Mouse (Mus musculus) heart, embryonic 15.5 days (tissue): ENCODE results near the gene Ndufa5. TPM values are rescaled to one million over a fixed set of nuclear protein-coding genes. Genes with fewer than 3 reads are reported as not detected.

Source experiments
- ATAC-seq: fragments of 200-750 bp; cut with Nextera tagmentation; replicated peaks from 2 replicates; pipeline ENCODE4 v1.8.0; 2017; ENCODE audit warnings: low read depth, moderate TSS enrichment; ENCODE audit not compliant: insufficient number of reproducible peaks, insufficient read depth, low FRiP score
- H3K27ac ChIP-seq: fragments of 300-500 bp; sonication (generic); 2 replicates; pipeline ENCODE4 v1.5.1; 2015; ENCODE audit warnings: mild to moderate bottlenecking, inconsistent platforms
- H3K27me3 ChIP-seq: fragments of 300-500 bp; sonication (generic); 2 replicates; pipeline ENCODE4 v1.6.1; 2015; ENCODE audit warnings: inconsistent platforms
- H3K36me3 ChIP-seq: fragments of 300-500 bp; sonication (generic); 2 replicates; pipeline ENCODE4 v1.6.1; 2015; ENCODE audit warnings: mild to moderate bottlenecking, inconsistent platforms
- H3K4me1 ChIP-seq: fragments of 300-500 bp; sonication (generic); replicated peaks from 2 replicates; pipeline ENCODE4 v1.6.1; 2015; ENCODE audit warnings: inconsistent platforms
- H3K4me2 ChIP-seq: fragments of 300-500 bp; sonication (generic); 2 replicates; pipeline ENCODE4 v1.6.1; 2015; ENCODE audit warnings: inconsistent platforms, mild to moderate bottlenecking, moderate library complexity
- H3K4me3 ChIP-seq: fragments of 300-500 bp; sonication (generic); 2 replicates; pipeline ENCODE4 v1.5.1; 2015; ENCODE audit warnings: mild to moderate bottlenecking, inconsistent platforms
- H3K9ac ChIP-seq: fragments of 300-500 bp; sonication (generic); 2 replicates; pipeline ENCODE4 v1.6.1; 2015; ENCODE audit warnings: mild to moderate bottlenecking, inconsistent platforms
- H3K9me3 ChIP-seq: fragments of 300-500 bp; sonication (generic); replicated peaks from 2 replicates; pipeline ENCODE4 v1.6.1; 2016; ENCODE audit warnings: inconsistent platforms
- WGBS: fragments of 180-500 bp; shearing (Covaris S2); methylation state at CpG from one replicate; pipeline ENCODE4 v1.1.7; 2015; ENCODE audit warnings: mixed read lengths; 5-methylcytosine and 5-hydroxymethylcytosine counted together
- polyA plus RNA-seq: library from polyadenylated mRNA; unstranded; fragments of >200 nt; fragmentation: Nextera tagmentation; extraction: Ambion mirVana; gene quantifications from 2 replicates; pipeline ENCODE4 v1.2.1, GENCODE M21; 2015

The Ndufa5 gene
- polyA plus RNA-seq, 1 experiment from 2014 or later = 895 TPM

- no peak overlapping the region; the same call in 1 of the 2 replicates for H3K9ac ChIP-seq
- H3K4me2 ChIP-seq = peak overlapping the region; percentile 73
- 69% methylated on average over 3 of the region's 3 CpGs for WGBS
Observed at GRCm38 (mm10) chr6:24525705-24526104, 2.1 kb downstream of the Ndufa5 start.

GRCm38 (mm10) chr6:24516197-24516596, 11.6 kb downstream of the Ndufa5 start:
- Histone ChIP-seq H3K9me3 (no peaks in the 10 kb centered on the region), H3K36me3 (peaks cover 14% of the 10 kb centered on the region), H3K27ac (no peak overlapping the region), H3K27me3 (no peaks in the 10 kb centered on the region), H3K4me2 (no peak overlapping the region), H3K4me3 (no peak overlapping the region), H3K4me1 (peaks cover 7% of the 10 kb centered on the region), H3K9ac (no peak overlapping the region)
- WGBS = 46% methylated on average over 2 of the region's 2 CpGs
- ATAC-seq = no peak

More at GRCm38 (mm10) chr6:24525705-24526104, 2.1 kb downstream of the Ndufa5 start:
- H3K4me3 ChIP-seq = peak overlapping the region; percentile 66
- H3K27me3 ChIP-seq = no peaks in the 10 kb centered on the region
- no peaks in the 10 kb centered on the region for H3K9me3 ChIP-seq
- ATAC-seq = no peak
- no peak overlapping the region for H3K27ac ChIP-seq
- peaks cover 21% of the 10 kb centered on the region for H3K4me1 ChIP-seq
- peaks cover 8% of the 10 kb centered on the region for H3K36me3 ChIP-seq

DNA sequence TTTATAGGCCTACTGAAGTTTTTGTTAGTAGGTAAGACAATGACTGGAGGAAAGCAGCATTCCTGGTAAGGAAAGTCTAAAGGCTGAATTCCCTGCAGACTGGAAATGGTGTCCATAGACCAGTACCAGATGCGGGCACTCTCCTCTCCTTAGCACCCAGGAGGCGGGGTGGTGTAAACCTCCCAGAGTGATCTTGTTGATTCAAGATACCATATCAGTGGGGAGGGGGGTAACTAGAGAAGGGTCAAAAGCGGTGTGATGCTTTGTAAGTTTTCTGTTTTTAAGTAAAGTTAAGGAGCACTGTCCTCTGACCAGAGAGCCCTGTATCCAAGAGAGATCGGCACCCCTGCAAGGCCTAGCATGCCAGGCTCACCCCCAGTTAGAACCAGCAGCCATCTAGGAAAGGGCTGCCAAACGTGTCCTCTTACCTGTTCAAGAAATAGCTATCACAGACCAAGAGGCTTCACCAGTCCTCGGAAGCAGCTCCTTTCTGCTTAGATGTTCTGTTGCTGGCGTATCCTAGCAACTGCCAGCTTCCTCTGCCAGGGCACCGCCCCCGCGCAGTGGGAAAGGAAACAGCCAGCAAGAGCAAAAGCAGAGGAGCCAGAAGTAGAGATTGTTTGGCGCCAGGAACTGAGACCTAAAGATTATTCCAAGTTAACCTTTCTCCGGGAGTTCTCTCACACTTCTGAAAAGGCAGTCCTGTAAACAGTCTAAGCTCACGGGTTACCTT, 13.1 kb downstream of the Ndufa5 start, which contains the start of gene Iqub:
Gene Iqub, minus strand, starts transcription at position 516 of the 733 bp plus-strand sequence.
- no peak; the same call in 1 of the 2 replicates for ATAC-seq
- H3K36me3 ChIP-seq = peaks cover 14% of the 10 kb centered on the region
- H3K9me3 ChIP-seq = no peaks in the 10 kb centered on the region
- H3K4me1 ChIP-seq = peaks cover 7% of the 10 kb centered on the region
- no peaks in the 10 kb centered on the region for H3K27me3 ChIP-seq
- H3K9ac ChIP-seq = no peak within 1 kb of the TSS
- 0 out of 2 replicates have a peak within 1 kb of the TSS, but pooled peaks have one; percentile 8 for H3K4me3 ChIP-seq
- WGBS = 17% methylated on average over 13 of the region's 13 CpGs
- H3K27ac ChIP-seq = peak within 1 kb of the TSS; percentile 58
- H3K4me2 ChIP-seq = peak within 1 kb of the TSS; percentile 46

DNA sequence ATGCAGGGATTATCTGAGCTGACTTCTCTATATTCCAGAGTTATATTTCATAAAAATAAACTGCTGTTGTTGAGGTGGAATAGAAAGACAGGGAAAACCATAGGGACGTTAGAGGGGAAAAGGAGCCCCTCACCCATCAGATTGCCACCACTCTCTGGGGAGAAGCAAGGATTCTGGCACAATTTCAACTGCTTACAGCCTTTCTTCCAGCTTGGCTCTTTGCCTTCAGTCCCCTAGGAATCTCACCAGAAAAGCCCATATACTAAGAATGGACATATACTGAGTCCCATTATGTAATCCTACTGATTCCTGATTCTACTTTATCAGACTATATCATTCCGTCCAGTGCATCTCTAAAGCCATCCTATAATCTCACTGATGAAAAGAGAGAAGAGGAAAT, 23.7 kb downstream of the Ndufa5 start:
- WGBS = 52% methylated on average over 2 of the region's 2 CpGs
- no peaks in the 10 kb centered on the region for H3K4me1 ChIP-seq
- no peak overlapping the region for H3K4me2 ChIP-seq
- H3K4me3 ChIP-seq = no peak overlapping the region
- no peaks in the 10 kb centered on the region for H3K36me3 ChIP-seq
- no peaks in the 10 kb centered on the region for H3K9me3 ChIP-seq
- H3K27me3 ChIP-seq = no peaks in the 10 kb centered on the region
- ATAC-seq = no peak
- H3K27ac ChIP-seq = no peak overlapping the region
- H3K9ac ChIP-seq = no peak overlapping the region

DNA sequence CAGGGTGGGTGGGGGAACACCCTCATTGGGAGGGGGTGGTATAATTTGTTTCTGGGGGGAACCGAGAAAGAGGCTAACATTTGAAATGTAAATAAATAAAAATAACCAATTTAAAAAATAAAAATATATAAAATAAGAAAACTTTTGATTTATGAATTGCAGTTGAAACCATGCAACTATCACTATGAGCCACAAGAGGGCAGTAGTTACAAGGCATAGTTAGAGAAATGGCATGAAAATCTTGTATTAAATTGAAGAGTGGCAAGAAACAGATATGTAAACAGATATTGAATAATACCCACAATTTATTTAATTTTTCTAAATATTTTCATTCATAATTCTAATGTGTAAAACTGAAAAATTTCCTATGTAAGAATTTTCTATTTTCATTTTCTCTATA, 37.5 kb downstream of the Ndufa5 start:
- ATAC-seq = no peak
- WGBS = 3% methylated on average over 1 of the region's 1 CpGs

DNA sequence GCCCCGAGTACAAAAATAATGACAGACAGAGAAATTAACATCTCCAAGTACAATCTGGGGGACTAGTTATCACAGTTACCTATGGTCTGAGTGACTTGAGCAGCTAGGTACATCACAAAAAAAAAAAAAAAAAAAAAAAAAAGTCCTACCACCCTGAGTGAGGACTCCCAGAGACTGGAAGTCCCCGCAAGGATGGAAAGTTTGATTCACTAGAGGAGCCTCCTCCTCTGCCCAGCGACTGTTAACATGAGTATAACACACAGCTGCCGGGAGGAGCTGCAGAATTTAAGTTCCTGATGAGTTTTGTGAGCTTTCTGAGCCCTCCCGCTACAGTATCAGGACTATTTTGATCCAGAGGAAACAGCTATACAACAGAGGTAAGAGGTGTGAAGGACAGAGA, 41.3 kb downstream of the Ndufa5 start:
- H3K27me3 ChIP-seq = no peaks in the 10 kb centered on the region
- no peak overlapping the region for H3K9ac ChIP-seq
- H3K4me2 ChIP-seq = no peak overlapping the region
- no peak for ATAC-seq
- 68% methylated on average over 5 of the region's 5 CpGs for WGBS
- H3K4me3 ChIP-seq = no peak overlapping the region
- no peak overlapping the region for H3K27ac ChIP-seq
- no peaks in the 10 kb centered on the region for H3K4me1 ChIP-seq
- no peaks in the 10 kb centered on the region for H3K36me3 ChIP-seq
- H3K9me3 ChIP-seq = no peaks in the 10 kb centered on the region

More for the DNA sequence above, 37.5 kb downstream of the Ndufa5 start:
- no peaks in the 10 kb centered on the region for H3K4me1 ChIP-seq
- H3K9ac ChIP-seq = no peak overlapping the region
- H3K4me3 ChIP-seq = no peak overlapping the region
- H3K4me2 ChIP-seq = no peak overlapping the region
- no peaks in the 10 kb centered on the region for H3K9me3 ChIP-seq
- no peaks in the 10 kb centered on the region for H3K36me3 ChIP-seq
- no peak overlapping the region for H3K27ac ChIP-seq
- no peaks in the 10 kb centered on the region for H3K27me3 ChIP-seq

- ATAC-seq = no peak
- no peaks in the 10 kb centered on the region for H3K4me1 ChIP-seq
- no peak overlapping the region for H3K9ac ChIP-seq
- H3K4me3 ChIP-seq = no peak overlapping the region
- no peaks in the 10 kb centered on the region for H3K9me3 ChIP-seq
- WGBS = 72% methylated on average over 1 of the region's 1 CpGs
- H3K27me3 ChIP-seq = no peaks in the 10 kb centered on the region
- no peak overlapping the region for H3K4me2 ChIP-seq
- H3K36me3 ChIP-seq = no peaks in the 10 kb centered on the region
- no peak overlapping the region for H3K27ac ChIP-seq
Observed at GRCm38 (mm10) chr6:24470571-24471132, 57.2 kb downstream of the Ndufa5 start.

DNA sequence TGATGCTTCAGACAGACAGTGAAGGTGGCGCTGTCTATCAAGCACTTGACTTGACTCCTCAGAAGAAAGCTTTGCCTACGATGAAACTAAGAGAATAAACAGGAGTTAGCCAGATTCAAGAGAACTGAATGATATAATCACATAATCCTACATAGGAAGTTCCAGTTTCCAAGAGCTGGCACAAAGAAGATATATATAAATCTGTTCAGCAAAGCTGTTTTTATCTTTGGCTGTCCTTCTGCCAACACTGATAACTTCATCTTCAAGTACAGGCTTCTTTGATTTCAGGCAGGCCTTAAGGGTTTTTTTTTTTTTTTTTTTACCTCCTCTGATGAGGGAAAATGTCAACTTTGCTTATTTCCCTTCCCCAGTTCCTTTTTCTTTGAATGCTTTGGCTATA, 57.7 kb downstream of the Ndufa5 start:
- no peak for ATAC-seq
- WGBS = 76% methylated on average over 2 of the region's 2 CpGs
- Histone ChIP-seq H3K4me3 (no peak overlapping the region), H3K27me3 (no peaks in the 10 kb centered on the region), H3K9ac (no peak overlapping the region), H3K36me3 (no peaks in the 10 kb centered on the region), H3K9me3 (no peaks in the 10 kb centered on the region), H3K4me2 (no peak overlapping the region), H3K4me1 (no peaks in the 10 kb centered on the region), H3K27ac (no peak overlapping the region)

Other genes starting within 250 kb of the Ndufa5 start
- 0.28 and 0.29 TPM in 2 replicates for gene Iqub, start 12.9 kb downstream of the Ndufa5 start, polyA plus RNA-seq
- gene Asb15, start 131 bp upstream of the Ndufa5 start, polyA plus RNA-seq = 0.32 and 0.48 TPM in 2 replicates
- gene Lmod2, start 69.7 kb upstream of the Ndufa5 start, polyA plus RNA-seq = 38.2 and 51.2 TPM in 2 replicates
- 48.7 and 53.3 TPM in 2 replicates for gene Wasl, start 137.0 kb upstream of the Ndufa5 start, polyA plus RNA-seq
- not detected in 2 replicates for gene Hyal6, start 205.2 kb upstream of the Ndufa5 start, polyA plus RNA-seq
- not detected in 2 replicates for gene Hyal4, start 220.3 kb upstream of the Ndufa5 start, polyA plus RNA-seq